Mouse (Mus musculus) lung, adult 18-20 months (tissue): ENCODE results near the gene Kif4.

Experiments
- DNase-seq, 2 experiments: peaks; one replicate each; pipeline ENCODE4 v3.0.0; 2022; ENCODE audit warnings: mixed read lengths in 2 of 2

Gene Kif4

DNA sequence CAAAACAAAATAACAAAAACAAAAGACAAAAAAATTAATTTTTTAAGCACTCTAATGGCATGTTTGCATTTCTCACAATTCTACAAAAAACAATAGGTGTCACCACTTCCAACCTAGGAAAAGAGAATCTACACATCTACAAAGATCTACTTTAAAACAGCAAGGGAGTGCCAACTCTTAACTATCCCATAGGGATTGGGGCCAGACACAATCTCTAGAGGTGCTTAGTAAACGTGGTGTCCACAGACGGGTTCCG is at the start of gene Kif4:
Kif4 (plus strand) TSS at position 192 of the 256 bp plus-strand sequence.
- DNase-seq: no peak

GRCm38 (mm10) chrX:100594791-100595190 is 30.7 kb upstream of the Kif4 start, which contains the start of gene P2ry4:
TSS of gene P2ry4 (minus strand) at chrX:100594869.
- no peak for DNase-seq

GRCm38 (mm10) chrX:100597439-100597838 is 28.1 kb upstream of the Kif4 start:
- DNase-seq: peak; percentile 9 to 42

DNA sequence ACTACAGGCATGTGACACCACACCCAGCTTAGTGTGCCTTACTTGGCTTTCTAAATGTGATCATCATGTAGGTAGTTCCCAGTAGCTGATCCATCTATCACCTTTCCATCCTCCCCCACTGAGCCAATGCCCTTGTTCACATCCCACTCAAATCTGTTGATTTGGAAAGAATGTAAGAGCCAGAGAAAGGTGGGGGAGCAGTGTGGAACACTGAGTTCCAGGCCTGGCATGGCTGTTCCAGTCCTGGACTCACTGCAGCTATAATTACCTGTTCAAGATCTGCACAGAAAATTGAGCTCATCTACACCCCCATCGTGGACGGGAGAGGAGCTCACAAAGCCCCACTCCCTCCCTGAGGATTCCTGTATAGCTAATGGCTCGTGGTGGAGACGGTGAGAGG is 25.8 kb upstream of the Kif4 start:
- DNase-seq: no peak

DNA sequence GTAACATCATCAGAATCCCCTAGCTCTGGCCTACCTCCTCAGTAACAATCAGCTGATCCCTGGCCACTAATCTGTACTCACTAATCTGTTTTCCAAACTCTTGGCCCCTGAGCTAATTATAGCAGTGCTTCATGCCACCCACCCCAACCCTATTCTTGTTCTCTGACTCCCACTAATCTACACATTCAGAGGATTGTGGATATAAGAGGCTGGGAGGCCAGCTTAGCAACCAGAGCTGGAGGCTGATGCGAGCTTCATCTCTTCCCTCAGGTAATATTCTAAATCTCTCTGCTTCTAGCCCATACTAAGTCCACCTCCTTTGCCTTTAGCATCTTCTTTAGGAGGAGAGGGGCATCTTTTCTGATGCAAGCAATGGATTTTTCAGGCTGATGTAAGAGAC is 20.2 kb upstream of the Kif4 start, which contains the start of gene Arr3:
Arr3 (plus strand) TSS at position 184 of the 400 bp plus-strand sequence.
- no peak for DNase-seq

GRCm38 (mm10) chrX:100618488-100618887 is 7.0 kb upstream of the Kif4 start:
- DNase-seq: no peak

- no peak for DNase-seq
Measured at GRCm38 (mm10) chrX:100621366-100621765, 4.2 kb upstream of the Kif4 start.

DNA sequence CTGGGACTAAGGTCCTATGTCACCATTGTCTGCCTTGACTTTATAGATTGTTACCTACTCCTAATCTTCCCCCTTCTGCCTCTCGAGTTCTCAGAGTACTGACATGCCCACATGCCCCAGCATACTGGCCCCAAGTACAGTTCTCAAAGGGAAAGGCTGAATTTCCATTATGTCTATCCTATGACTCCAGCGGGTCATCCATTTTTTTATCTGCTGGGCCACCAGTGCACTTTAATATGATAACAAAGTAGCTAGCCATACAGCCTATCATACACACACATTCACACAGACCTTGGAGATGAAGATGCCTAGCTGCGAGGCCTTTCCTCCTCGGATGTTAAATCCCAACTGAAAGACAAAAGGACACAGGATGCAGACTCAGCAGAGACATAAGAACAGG is 1.3 kb upstream of the Kif4 start:
- DNase-seq: no peak

DNA sequence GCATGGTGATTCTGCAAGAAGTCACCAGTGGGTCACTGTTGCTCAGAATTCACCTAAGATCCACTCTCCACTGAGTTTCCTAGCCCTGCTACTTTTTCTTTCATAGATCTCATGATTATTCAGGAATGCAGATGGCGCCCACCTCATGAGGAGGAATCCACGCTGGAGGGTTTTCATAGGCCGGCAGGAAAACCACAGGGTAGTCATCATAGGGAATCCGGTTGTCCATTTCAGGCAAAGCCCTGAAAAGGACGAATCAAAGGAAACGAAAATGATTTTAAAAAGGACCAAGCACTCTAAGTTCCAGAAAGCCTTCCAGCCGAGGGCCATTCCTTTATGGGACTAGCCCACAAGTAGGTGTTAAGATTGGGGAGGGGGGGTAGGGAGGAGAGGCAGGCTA is 391 bp upstream of the Kif4 start:
- no peak for DNase-seq

- DNase-seq: peak; percentile 92 to 94
Measured at GRCm38 (mm10) chrX:100625802-100626793, 561 bp downstream of the Kif4 start, which contains the start of gene Pdzd11. TSS of gene Pdzd11 (minus strand) at chrX:100626568.

DNA sequence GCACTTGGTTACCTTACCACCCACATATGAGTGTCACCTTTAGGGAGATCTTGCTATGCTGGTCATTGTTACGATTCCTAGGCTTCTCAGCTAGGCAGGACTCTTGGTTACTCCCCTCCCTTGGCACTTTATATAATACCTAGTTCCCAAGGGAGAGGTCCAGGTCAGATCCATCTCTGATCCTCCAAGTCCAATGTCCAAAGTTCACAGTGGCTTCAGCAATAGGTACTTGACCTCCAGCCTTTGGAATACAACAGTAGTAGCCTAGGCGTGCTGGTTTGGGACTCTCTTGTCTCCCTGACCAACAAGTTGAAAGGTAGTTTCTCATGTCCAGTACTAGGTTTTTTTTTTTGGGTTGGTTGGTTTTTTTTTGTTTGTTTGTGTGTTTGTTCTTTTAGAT is 3.5 kb downstream of the Kif4 start:
- no peak for DNase-seq

- DNase-seq: no peak
Measured at GRCm38 (mm10) chrX:100638477-100638876, 12.9 kb downstream of the Kif4 start.

GRCm38 (mm10) chrX:100652848-100653247 is 27.3 kb downstream of the Kif4 start:
- no peak for DNase-seq

GRCm38 (mm10) chrX:100664825-100665224 is 39.3 kb downstream of the Kif4 start:
- DNase-seq: no peak

- peak in 1 of 2 experiments; percentile 10 for DNase-seq
Measured at GRCm38 (mm10) chrX:100678204-100678603, 52.7 kb downstream of the Kif4 start.

- no peak for DNase-seq
Measured at GRCm38 (mm10) chrX:100686527-100686926, 61.0 kb downstream of the Kif4 start.

DNA sequence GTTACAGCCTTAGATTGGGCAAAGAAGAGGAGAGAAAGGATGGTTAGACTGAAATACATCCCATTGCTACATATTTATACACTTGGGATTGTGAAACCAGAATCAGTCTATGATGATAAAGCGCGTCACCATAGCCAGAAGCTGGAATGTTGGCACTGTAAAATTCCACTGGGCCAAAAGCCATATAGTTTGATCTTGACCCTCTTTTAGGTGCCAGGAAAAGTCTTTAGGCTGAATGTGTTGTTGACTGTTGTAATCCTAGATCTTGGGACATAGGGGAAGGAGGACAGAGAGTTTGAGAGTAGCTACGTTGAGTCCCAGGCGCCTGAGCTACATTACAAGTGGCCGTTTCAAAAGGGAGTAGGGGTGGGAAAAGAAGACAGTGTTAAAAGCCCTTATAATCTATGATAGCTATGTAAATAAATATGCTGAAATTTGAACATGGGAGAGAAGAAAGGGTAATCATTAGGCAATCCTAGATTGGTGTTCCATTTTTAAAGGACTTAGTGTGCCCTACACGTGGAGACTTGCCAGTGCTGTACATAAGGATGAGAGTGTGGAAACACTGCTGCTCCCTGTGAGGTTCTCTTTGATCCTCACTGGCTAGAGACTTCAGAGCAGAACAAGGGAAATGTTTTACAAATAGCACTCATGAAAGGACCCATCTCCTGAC is 62.0 kb downstream of the Kif4 start:
- DNase-seq: peak; percentile 10 to 57

- no peak for DNase-seq
Measured at GRCm38 (mm10) chrX:100688033-100688370, 62.5 kb downstream of the Kif4 start.

DNA sequence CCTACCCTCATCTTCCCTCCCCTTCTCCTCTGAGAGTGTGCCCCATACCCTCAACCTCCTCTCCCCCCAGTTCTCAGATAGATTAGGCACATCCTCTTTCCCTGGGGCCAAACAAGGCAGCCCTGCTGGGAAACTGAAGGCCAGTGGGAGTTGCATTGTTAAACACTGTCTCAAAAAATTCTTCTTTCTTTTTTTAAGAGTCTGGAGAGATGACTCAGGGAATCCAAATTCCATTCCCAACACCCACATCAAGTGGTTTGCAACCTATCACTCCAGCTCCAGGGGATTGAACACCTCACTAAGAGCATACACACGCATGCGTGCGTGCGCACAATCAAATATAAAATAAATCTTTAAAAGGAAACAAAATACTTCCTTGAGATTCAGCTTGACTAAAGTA is 71.2 kb downstream of the Kif4 start:
- DNase-seq: no peak

DNA sequence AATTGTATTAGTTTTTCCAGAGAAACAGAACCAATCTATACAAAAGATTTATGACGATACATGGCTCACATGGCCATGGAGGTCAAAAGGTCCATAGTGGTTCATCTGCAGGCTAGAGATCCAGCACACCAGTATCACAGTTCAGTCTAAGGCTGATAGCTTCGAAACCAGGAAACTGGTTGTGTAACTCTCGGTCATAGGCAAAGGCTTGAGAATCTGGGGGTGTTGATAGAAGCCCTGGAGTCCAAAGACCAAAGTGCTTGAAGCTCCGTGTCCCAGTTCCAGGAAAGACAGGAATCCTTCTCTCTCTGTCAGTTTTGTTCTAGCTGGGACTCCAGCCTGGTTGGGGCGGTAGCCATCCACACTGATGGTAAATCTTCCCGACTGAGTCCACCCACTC is 82.5 kb downstream of the Kif4 start:
- no peak for DNase-seq

DNA sequence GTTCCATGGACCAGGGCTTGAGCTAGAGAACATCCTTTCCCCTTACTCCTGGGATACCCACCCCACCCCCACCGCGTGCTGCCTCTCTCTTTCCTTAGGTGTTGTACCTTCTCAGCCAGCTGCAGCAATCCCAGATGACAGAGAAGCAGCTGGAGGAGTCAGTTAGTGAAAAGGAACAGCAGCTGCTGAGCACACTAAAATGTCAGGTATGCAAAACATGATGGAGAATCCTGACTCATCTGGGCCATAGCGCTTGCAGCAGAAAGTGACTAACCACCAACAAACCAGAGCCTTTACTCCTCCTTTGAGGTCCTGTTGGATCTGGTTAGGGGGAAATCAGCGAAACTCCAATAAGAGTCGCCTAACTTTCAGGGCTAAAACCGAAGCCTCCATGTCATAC is 90.6 kb downstream of the Kif4 start:
- DNase-seq: no peak

- no peak for DNase-seq
Measured at GRCm38 (mm10) chrX:100728947-100729346, 103.4 kb downstream of the Kif4 start.

GRCm38 (mm10) chrX:100729665-100730188 is 104.2 kb downstream of the Kif4 start, which contains the start of gene Gdpd2:
TSS of gene Gdpd2 (plus strand) at chrX:100729873.
- peak; percentile 42 to 63 for DNase-seq

- DNase-seq: no peak
Measured at GRCm38 (mm10) chrX:100730266-100730665, 104.7 kb downstream of the Kif4 start.
